Mouse (Mus musculus): ENCODE results near the gene Ap1s1. TPM values are rescaled to one million over a fixed set of nuclear protein-coding genes. Genes with fewer than 3 reads are reported as not detected.
A peak's percentile ranks its signal among the peaks of the same experiment; 100 is the strongest.

Gene Ap1s1
- polyA plus RNA-seq, 2 experiments, result 112 to 146 TPM

GRCm38 (mm10) chr5:137041442-137041841 is 4.5 kb downstream of the Ap1s1 start:
- Histone ChIP-seq H3K27ac (replicated peaks; ENCODE audit: low read depth, low read length) (no peak overlapping the region), H3K36me3 (ENCODE audit: control insufficient read depth, insufficient read depth, low read length) (peaks cover 58% of the 10 kb centered on the region), H3K4me3 (replicated peaks; ENCODE audit: low read length) (no peak overlapping the region), H3K9me3 (ENCODE audit: control insufficient read depth, low read length) (no peaks in the 10 kb centered on the region), H3K9ac (ENCODE audit: low read depth, low read length, severe bottlenecking) (no peak overlapping the region), H3K4me1 (ENCODE audit: control insufficient read depth, insufficient read depth, low read length) (peaks cover 5% of the 10 kb centered on the region), H3K27me3 (ENCODE audit: control insufficient read depth, insufficient read depth, low read length) (no peaks in the 10 kb centered on the region), H3K4me2 (replicated peaks; ENCODE audit: low read depth, low read length, severe bottlenecking) (no peak overlapping the region)
- ATAC-seq (ENCODE audit: low FRiP score, low read depth) (no peak), DNase-seq (ENCODE audit: low spot score) (no peak)
- 86% methylated on average over 10 of the region's 10 CpGs for WGBS
- TF ChIP-seq POLR2A (IDR thresholded peaks at IDR 0.05; ENCODE audit: borderline replicate concordance, extremely low read depth, insufficient read depth, insufficient read length), result no peak

DNA sequence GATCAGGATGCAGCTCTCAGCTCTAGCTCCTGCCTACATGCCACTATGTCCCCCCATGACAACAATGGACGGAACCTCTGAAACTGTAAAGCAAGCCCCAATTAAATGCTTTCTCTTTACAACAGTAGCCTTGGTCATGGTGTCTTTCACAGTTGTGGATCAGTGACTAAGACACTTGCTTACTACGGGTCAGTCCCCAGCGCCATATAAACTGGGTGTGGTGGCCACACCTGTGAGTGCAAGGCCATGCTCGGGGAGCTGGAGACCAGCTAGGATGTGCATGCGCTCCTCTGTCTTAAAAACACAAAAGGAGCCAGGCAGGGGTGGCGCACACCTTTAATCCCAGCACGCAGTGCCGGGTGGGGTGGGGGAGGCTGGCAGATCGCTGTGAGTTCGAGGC is 6.5 kb downstream of the Ap1s1 start:
- TF ChIP-seq POLR2A (IDR thresholded peaks at IDR 0.05; ENCODE audit: borderline replicate concordance, extremely low read depth, insufficient read depth, insufficient read length), result no peak
- H3K27me3 ChIP-seq (ENCODE audit: control insufficient read depth, insufficient read depth, low read length), result no peaks in the 10 kb centered on the region
- DNase-seq (ENCODE audit: low spot score) (no peak), ATAC-seq (ENCODE audit: low FRiP score, low read depth) (no peak)
- H3K36me3 ChIP-seq (ENCODE audit: control insufficient read depth, insufficient read depth, low read length), result peaks cover 70% of the 10 kb centered on the region
- WGBS, result 92% methylated on average over 10 of the region's 10 CpGs
- H3K4me3 ChIP-seq (replicated peaks; ENCODE audit: low read length), result no peak overlapping the region
- H3K4me1 ChIP-seq (ENCODE audit: control insufficient read depth, insufficient read depth, low read length), result no peaks in the 10 kb centered on the region
- no peak overlapping the region for H3K27ac ChIP-seq (replicated peaks; ENCODE audit: low read depth, low read length)
- no peaks in the 10 kb centered on the region for H3K9me3 ChIP-seq (ENCODE audit: control insufficient read depth, low read length)
- H3K4me2 ChIP-seq (replicated peaks; ENCODE audit: low read depth, low read length, severe bottlenecking), result no peak overlapping the region
- H3K9ac ChIP-seq (ENCODE audit: low read depth, low read length, severe bottlenecking), result no peak overlapping the region

DNA sequence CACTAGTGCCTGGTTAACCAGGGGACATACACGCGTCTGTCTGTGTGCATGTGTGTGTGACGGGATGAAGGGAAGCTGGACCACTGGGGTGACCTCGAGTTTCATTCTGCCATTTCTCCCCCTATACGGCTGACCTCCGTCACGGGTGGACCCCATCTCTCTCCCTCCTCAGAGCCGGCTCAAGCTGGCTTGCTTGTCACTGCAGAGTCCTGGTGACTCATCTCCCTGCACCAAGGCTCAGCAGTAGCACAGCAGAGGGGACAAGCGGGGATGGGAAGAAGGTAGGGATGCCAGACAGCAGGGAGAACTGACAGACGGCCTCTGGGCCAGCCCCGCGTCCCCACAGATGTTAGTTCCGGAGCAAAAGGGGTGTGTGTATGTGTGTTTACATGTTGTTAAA is 9.7 kb downstream of the Ap1s1 start:
- H3K9me3 ChIP-seq (ENCODE audit: control insufficient read depth, low read length), result no peaks in the 10 kb centered on the region
- TF ChIP-seq POLR2A (IDR thresholded peaks at IDR 0.05; ENCODE audit: borderline replicate concordance, extremely low read depth, insufficient read depth, insufficient read length), result no peak
- no peak overlapping the region for H3K27ac ChIP-seq (replicated peaks; ENCODE audit: low read depth, low read length)
- H3K4me2 ChIP-seq (replicated peaks; ENCODE audit: low read depth, low read length, severe bottlenecking), result no peak overlapping the region
- H3K36me3 ChIP-seq (ENCODE audit: control insufficient read depth, insufficient read depth, low read length), result peaks cover 55% of the 10 kb centered on the region
- no peak overlapping the region for H3K9ac ChIP-seq (ENCODE audit: low read depth, low read length, severe bottlenecking)
- DNase-seq (ENCODE audit: low spot score) (no peak), ATAC-seq (ENCODE audit: low FRiP score, low read depth) (no peak)
- peaks cover 12% of the 10 kb centered on the region for H3K4me1 ChIP-seq (ENCODE audit: control insufficient read depth, insufficient read depth, low read length)
- no peak overlapping the region for H3K4me3 ChIP-seq (replicated peaks; ENCODE audit: low read length)
- WGBS, result 86% methylated on average over 13 of the region's 13 CpGs
- H3K27me3 ChIP-seq (ENCODE audit: control insufficient read depth, insufficient read depth, low read length), result peaks cover 19% of the 10 kb centered on the region

DNA sequence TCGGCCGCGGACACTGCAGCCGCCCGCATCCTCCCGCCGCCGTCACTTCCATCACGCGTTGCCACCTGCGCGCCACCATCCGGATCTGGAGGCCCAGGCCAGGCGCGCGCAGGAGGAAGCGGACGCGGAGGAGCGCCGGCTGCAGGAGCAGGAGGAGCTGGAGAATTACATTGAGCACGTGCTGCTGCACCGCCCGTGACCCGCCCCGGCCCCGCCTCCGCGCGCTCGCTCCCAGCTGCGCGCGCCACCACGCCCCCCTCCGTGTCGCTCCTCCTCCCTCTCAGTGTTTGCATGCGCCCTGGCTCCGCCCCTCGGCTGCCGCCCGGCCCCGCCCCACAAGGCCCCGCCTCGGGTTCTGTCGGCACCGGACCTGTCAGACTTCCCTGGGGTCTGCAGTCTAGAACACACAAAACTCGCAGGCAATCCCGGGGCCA is 13.3 kb downstream of the Ap1s1 start:
- peak overlapping the region; percentile 43 for H3K4me3 ChIP-seq (replicated peaks; ENCODE audit: low read length)
- DNase-seq (ENCODE audit: low spot score) (peak; percentile 83), ATAC-seq (ENCODE audit: low FRiP score, low read depth) (peak; percentile 75)
- H3K27ac ChIP-seq (replicated peaks; ENCODE audit: low read depth, low read length), result no peak overlapping the region
- H3K4me1 ChIP-seq (ENCODE audit: control insufficient read depth, insufficient read depth, low read length), result peaks cover 21% of the 10 kb centered on the region
- no peak overlapping the region for H3K9ac ChIP-seq (ENCODE audit: low read depth, low read length, severe bottlenecking)
- H3K4me2 ChIP-seq (replicated peaks; ENCODE audit: low read depth, low read length, severe bottlenecking), result peak overlapping the region; percentile 99
- peaks cover 53% of the 10 kb centered on the region for H3K27me3 ChIP-seq (ENCODE audit: control insufficient read depth, insufficient read depth, low read length)
- H3K36me3 ChIP-seq (ENCODE audit: control insufficient read depth, insufficient read depth, low read length), result peaks cover 24% of the 10 kb centered on the region
- no peak for TF ChIP-seq POLR2A (IDR thresholded peaks at IDR 0.05; ENCODE audit: borderline replicate concordance, extremely low read depth, insufficient read depth, insufficient read length)
- under 1% methylated on average over 20 of the region's 49 CpGs for WGBS
- no peaks in the 10 kb centered on the region for H3K9me3 ChIP-seq (ENCODE audit: control insufficient read depth, low read length)

- Histone ChIP-seq H3K9me3 (ENCODE audit: control insufficient read depth, low read length) (no peaks in the 10 kb centered on the region), H3K9ac (ENCODE audit: low read depth, low read length, severe bottlenecking) (no peak overlapping the region), H3K36me3 (ENCODE audit: control insufficient read depth, insufficient read depth, low read length) (peaks cover 18% of the 10 kb centered on the region), H3K27ac (replicated peaks; ENCODE audit: low read depth, low read length) (no peak overlapping the region), H3K4me1 (ENCODE audit: control insufficient read depth, insufficient read depth, low read length) (peaks cover 21% of the 10 kb centered on the region), H3K27me3 (ENCODE audit: control insufficient read depth, insufficient read depth, low read length) (peaks cover 57% of the 10 kb centered on the region), H3K4me3 (replicated peaks; ENCODE audit: low read length) (peak overlapping the region; percentile 43), H3K4me2 (replicated peaks; ENCODE audit: low read depth, low read length, severe bottlenecking) (peak overlapping the region; percentile 99)
- under 1% methylated on average over 32 of the region's 33 CpGs for WGBS
- TF ChIP-seq POLR2A (IDR thresholded peaks at IDR 0.05; ENCODE audit: borderline replicate concordance, extremely low read depth, insufficient read depth, insufficient read length), result no peak
- DNase-seq (ENCODE audit: low spot score) (no peak), ATAC-seq (ENCODE audit: low FRiP score, low read depth) (no peak)
Measured at GRCm38 (mm10) chr5:137032033-137032421, 13.9 kb downstream of the Ap1s1 start.
